Comparison of ENCODE assay signal across 7 mouse cellular contexts in the genomic region with DNA sequence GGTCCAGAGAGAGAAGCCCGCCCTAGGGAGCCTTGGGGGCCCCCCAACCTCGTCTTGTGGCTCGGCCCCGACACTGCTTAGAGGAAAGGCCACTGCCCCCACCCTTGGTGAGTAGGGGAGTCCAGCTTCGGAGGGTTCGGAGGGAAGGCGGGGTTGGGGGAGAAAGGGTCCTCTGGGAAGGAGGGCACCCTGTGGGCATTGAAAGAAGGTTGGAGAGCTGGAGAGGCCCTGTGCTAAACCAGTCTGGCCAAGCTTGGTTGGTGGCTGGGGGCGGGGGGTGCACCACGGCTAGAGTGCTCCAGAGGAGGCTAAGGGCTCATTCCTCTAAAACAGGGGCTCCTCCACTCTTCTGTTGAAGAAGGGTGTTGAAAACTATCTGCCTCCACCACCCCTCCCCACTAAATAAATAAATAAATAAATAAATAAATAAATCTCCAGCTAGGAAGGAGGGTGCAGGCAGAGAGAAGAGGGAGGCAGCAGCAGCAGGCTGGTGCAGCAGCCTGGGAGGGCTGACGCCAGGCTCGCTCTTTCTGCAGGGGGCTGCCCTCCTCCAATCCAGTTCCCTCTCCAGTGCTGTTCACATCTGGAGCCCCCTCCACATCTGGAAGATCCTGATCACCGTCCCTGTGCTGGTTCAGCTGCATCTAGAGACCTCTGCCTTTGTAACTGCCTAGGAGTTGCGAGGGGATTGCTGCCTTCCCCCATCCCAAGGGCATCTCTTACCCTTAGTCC. TPM values are rescaled to one million over a fixed set of nuclear protein-coding genes. Genes with fewer than 3 reads are reported as not detected.
DNase-seq lines count a peak whose midpoint lies in the region; ATAC-seq and TF ChIP-seq lines count a peak whose summit lies in the region.

No protein-coding gene starts in this region.

- TF ChIP-seq CTCF in lung, adult 2 months (IDR thresholded peaks at IDR 0.05; ENCODE audit: insufficient read depth, low read length), result no peak

- H3K4me3 ChIP-seq in lung, adult 2 months (replicated peaks; ENCODE audit: extremely low read depth, low read depth, low read length), result peak overlapping the region; percentile 41
- H3K4me3 ChIP-seq in hindbrain, embryonic 10.5 days, result peak overlapping the region; percentile 77
- H3K4me3 ChIP-seq in midbrain, embryonic 14.5 days (replicated peaks; ENCODE audit: low read depth, low read length), result peak overlapping the region; percentile 71

- DNase-seq in lung, adult 2 months, result no peak
- DNase-seq in lung, postnatal 25 days (ENCODE audit: low spot score), result no peak
- peak; percentile 37 for DNase-seq in embryo, embryonic 11 days
- peak; percentile 24 for DNase-seq in hindbrain, embryonic 10.5 days (ENCODE audit: low spot score)
- peak; percentile 65 for DNase-seq in midbrain, embryonic 14.5 days
- no peak for DNase-seq in T-cell, adult 2 months (ENCODE audit: low spot score)

- H3K9me3 ChIP-seq in hindbrain, embryonic 10.5 days, result no peaks in the 10 kb centered on the region
- H3K9me3 ChIP-seq in midbrain, embryonic 14.5 days (ENCODE audit: control insufficient read depth, low read length), result no peaks in the 10 kb centered on the region

- peak overlapping the region; percentile 88 for H3K27ac ChIP-seq in hindbrain, embryonic 10.5 days
- H3K27ac ChIP-seq in midbrain, embryonic 14.5 days (replicated peaks; ENCODE audit: low read depth, low read length), result no peak overlapping the region; the same call in 1 of the 2 replicates

- 12% methylated on average over 13 of the region's 13 CpGs for WGBS in lung, adult 2 months
- WGBS in hindbrain, embryonic 10.5 days, result 2% methylated on average over 13 of the region's 13 CpGs
- 2% methylated on average over 13 of the region's 13 CpGs for WGBS in midbrain, embryonic 14.5 days

- peak overlapping the region; percentile 93 for H3K4me2 ChIP-seq in midbrain, embryonic 14.5 days (ENCODE audit: low read length)

- H3K27me3 ChIP-seq in hindbrain, embryonic 10.5 days (ENCODE audit: insufficient read depth, poor library complexity, severe bottlenecking), result peaks cover 78% of the 10 kb centered on the region
- peaks cover 11% of the 10 kb centered on the region; the same call in 1 of the 2 replicates for H3K27me3 ChIP-seq in midbrain, embryonic 14.5 days (ENCODE audit: control insufficient read depth, insufficient read depth, low read length)

- H3K36me3 ChIP-seq in hindbrain, embryonic 10.5 days, result no peaks in the 10 kb centered on the region
- 0 out of 2 replicates have a peak, but pooled peaks cover 2% of the 10 kb centered on the region for H3K36me3 ChIP-seq in midbrain, embryonic 14.5 days (ENCODE audit: control insufficient read depth, insufficient read depth, low read length)

- peak; percentile 44 for ATAC-seq in midbrain, embryonic 14.5 days (ENCODE audit: low FRiP score, low TSS enrichment)
- no peak for ATAC-seq in erythroblast, adult 5-6 weeks (replicated peaks; ENCODE audit: low FRiP score, poor library complexity, severe bottlenecking)

- no peaks in the 10 kb centered on the region for H3K4me1 ChIP-seq in lung, adult 2 months (ENCODE audit: control insufficient read depth, insufficient read depth, low read length)
- peaks cover 35% of the 10 kb centered on the region for H3K4me1 ChIP-seq in hindbrain, embryonic 10.5 days (replicated peaks)
- H3K4me1 ChIP-seq in midbrain, embryonic 14.5 days (ENCODE audit: control insufficient read depth, insufficient read depth, low read length), result peaks cover 24% of the 10 kb centered on the region

- peak overlapping the region; percentile 91 for H3K9ac ChIP-seq in midbrain, embryonic 14.5 days (replicated peaks; ENCODE audit: low read length)

- TF ChIP-seq POLR2A in lung, adult 2 months (IDR thresholded peaks at IDR 0.05; ENCODE audit: borderline replicate concordance, extremely low read depth, low read depth, low read length), result no peak

RNA-seq across cellular contexts. Expression of a gene that starts 0.9 kb away (rescaled TPM):
- polyA plus RNA-seq in lung, adult 2 months (2012; rRNA removed), result 10.3 and 11.4 TPM in 2 replicates
- polyA plus RNA-seq in hindbrain, embryonic 10.5 days (2016; fragmentation: Nextera tagmentation; extraction: Ambion mirVana), result 1.1 and 2.1 TPM in 2 replicates
- polyA plus RNA-seq in midbrain, embryonic 14.5 days (2014; fragmentation: Nextera tagmentation; extraction: Ambion mirVana), result 10.5 and 21.2 TPM in 2 replicates
- total RNA-seq in erythroblast, adult 5-6 weeks (2015; ENCODE audit: low replicate concordance), result not detected in 2 replicates
- total RNA-seq in erythroblast, adult 5-6 weeks (2017; ENCODE audit: low replicate concordance), result not detected in 2 replicates

Comparison
In these comparisons a context has a peak if more than half of its experiments do, and no peak if none do; other contexts are left out.
1. DNase-seq: peak in embryo, embryonic 11 days (single experiment), hindbrain, embryonic 10.5 days (single experiment) and midbrain, embryonic 14.5 days (single experiment); none in lung, adult 2 months (single experiment), lung, postnatal 25 days (single experiment) and T-cell, adult 2 months (single experiment).
2. Peak in every context shown above with its lines, with median percentiles within 50 percentile points of each other: H3K4me3 ChIP-seq.